Mouse (Mus musculus) embryo, embryonic 11 days (tissue): ENCODE measurements around the gene Mgp.

ENCODE experiments used
- DNase-seq: peaks from one replicate; pipeline ENCODE4 v3.0.0-alpha.2; 2015

The Mgp gene

DNA sequence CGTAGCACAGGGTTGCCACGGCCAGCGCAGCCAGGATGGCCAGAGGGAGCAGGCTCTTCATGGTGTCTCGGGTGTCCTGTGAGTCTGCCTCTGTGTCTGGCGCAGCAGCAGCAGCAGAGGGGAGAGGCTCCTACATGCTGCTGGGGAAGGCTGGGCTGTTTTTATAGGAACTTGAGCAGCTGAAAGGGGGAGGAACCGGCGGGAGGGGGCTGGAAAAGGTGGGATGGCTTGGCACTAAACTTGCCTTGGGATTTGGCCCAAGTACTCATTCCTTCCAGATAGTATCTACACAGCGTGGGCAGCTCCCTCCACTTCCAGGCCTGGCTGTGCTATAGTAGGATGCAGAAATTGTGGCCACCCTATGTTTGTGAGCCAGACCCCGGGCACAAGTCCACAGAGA lies at the start of gene Mgp:
Gene Mgp, minus strand, starts transcription at position 154 of the 400 bp plus-strand sequence.
- peak; percentile 46 for DNase-seq

- DNase-seq: no peak
Measured at GRCm38 (mm10) chr6:136925049-136925448, 49.4 kb upstream of the Mgp start.

- DNase-seq: no peak
Measured at GRCm38 (mm10) chr6:136923532-136923931, 47.9 kb upstream of the Mgp start, which contains the start of gene Pde6h. Gene Pde6h (plus strand): TSS chr6:136923832.

DNA sequence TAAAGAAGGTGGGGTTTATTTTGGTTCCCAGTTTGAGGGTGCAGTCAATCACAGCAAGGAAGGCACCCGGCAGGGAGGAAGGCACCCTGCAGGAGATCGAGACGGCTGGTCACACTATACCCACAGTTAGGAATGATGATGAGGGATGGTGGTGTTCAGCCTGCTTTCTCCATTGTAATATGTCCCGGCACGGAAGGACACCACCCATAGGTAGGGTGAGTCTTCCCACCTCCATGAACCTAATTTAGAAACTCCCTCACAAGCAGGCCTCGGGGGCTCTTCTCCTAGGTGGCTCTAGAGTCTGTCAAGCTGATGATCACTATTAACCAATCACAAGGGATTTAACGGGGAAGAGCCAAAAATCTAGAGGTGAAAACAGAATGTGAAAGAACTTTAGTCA lies 47.2 kb upstream of the Mgp start:
- no peak for DNase-seq

DNA sequence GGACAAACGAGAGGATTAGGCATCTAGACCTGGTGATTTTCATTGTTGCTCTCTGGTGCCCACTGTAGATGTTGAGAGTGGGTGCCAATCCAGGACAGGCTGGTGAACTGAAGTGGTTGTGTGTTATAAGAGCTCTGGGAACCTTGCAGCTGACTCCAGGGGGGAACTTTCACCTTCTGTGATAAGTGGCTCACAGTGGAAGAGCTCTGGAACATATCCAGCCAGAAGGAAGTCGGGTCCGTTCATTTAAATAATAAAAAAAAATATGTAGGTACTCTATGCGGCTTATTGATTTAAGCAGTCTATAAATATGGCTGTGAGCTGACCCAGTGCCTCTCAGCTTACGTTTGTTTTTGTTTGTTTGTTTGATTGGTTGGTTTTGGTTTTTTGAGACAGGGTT lies 46.5 kb upstream of the Mgp start, which contains the start of gene Erp27:
Gene Erp27, minus strand, starts transcription at position 101 of the 400 bp plus-strand sequence.
- no peak for DNase-seq

GRCm38 (mm10) chr6:136921601-136922000 lies 46.0 kb upstream of the Mgp start:
- no peak for DNase-seq

DNA sequence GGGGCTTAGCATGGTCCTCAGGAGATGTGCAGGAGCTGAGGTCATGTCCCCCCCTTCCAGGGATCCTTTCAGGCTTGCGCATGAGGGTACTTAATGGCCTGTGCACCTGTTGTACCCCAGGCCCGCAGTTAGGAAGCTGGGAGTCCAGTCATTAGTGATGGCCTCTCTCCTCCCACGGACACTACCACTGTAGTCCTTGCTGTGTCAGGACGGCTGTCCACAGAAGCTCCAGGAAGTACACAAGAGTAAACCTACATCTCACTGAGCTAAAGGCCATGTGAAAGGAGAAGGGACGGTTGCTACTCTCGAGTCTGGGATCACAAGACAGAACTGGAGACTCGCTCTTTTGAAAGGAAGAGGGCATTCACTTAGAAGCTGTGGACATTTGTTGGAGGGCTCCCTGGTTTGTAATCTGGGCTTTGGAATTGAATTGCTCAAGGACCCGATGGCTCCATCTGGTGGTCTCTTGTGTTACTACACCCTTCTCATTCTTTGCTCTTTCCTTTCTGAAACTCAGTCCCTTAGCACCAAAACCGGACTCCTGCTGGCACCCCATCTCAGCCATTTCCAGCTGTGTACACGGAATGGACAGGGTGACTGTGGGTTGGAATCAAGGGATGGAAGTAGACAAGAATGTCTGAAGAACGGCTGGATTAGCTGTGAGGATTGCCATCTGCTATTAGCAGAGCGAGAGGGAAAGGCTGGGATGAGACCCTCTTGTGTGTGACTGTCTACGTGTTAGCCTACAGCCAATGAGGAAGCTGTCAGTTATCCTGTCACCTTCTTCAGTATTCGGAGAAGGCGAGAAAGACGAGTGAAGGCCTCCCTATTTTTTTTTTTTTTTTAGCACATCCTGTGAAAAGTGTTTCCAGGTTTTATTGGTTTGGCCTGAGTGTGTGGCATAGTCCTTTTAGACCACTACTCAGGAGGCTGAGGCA lies 45.0 kb upstream of the Mgp start:
- DNase-seq: peak; percentile 80

DNA sequence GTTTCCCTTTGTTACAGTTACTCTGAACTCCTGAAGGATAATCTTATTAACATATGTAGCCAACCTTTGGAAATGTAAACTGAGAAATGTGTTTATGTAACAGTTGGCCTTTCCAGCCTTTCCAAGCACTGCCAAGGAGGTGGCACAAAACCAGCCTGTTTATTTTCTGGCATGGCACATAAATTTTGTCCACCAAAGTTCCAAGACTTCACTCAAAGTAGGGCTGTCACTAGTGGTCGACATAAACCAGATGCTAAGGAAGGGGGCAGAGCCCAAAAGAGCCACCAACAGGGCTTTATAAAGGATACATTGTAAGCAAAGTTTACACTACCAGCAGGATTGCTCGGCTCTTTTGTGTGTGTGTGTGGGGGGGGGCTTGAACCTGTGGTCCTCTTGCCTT lies 42.3 kb upstream of the Mgp start:
- DNase-seq: peak; percentile 44

- DNase-seq: no peak
Measured at GRCm38 (mm10) chr6:136915721-136916395, 40.2 kb upstream of the Mgp start.

GRCm38 (mm10) chr6:136914234-136914633 lies 38.6 kb upstream of the Mgp start:
- no peak for DNase-seq

- peak; percentile 60 for DNase-seq
Measured at GRCm38 (mm10) chr6:136913384-136914126, 37.9 kb upstream of the Mgp start.

DNA sequence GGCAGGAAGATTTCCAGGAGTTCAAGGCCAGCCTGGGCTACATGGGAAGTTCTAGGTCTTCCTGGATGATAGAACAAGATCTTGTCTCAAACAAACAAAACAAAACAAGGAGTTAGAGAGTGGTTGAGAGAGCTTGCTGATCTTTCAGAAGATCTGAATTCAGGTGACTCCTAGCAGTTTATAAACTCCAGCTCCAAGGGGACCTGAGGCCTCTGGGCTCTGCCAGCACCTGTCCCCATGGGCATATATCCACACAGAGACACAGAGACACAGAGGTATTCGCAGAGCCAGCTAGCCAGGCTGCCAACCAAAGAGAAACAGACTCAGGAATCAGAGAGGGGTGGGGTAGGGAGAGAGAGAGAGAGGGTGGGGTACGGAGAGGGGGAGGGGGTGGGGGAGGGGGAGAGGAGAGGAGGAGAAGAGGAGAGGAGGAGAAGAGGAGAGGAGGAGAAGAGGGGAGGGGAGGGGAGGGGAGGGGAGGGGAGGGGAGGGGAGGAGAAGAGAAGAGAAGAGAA lies 37.2 kb upstream of the Mgp start:
- DNase-seq: no peak

DNA sequence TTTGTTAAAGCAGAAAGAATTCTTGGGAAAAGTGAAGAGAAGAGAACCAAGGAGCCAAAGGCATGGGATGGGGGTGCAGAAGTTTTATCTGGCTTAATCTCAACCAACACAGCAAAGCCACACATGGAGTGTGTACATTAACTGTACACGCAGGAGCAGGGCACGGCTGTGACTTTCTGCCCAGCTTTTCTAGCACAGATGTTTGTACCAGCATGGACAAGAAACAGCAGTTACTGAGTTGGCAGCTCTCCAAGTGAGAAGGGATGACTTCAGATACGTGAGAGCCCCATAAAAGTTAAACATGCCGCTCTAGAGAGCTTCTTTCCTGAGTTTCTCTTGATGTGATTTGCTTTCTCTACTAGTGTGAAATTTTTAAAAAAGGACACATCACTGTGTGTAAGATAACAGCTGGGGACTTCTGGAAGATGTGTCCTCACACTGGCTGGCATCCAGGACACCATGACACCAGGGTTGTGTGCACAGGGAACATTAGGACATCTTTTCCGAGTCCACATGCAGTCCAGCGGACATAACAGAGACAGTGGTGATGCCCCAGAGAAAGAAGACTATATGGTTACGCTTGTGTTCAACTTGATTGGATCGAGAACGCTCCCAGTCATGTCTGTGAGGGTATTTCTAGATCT lies 34.7 kb upstream of the Mgp start:
- DNase-seq: no peak

- no peak for DNase-seq
Measured at GRCm38 (mm10) chr6:136906937-136907293, 31.3 kb upstream of the Mgp start.

DNA sequence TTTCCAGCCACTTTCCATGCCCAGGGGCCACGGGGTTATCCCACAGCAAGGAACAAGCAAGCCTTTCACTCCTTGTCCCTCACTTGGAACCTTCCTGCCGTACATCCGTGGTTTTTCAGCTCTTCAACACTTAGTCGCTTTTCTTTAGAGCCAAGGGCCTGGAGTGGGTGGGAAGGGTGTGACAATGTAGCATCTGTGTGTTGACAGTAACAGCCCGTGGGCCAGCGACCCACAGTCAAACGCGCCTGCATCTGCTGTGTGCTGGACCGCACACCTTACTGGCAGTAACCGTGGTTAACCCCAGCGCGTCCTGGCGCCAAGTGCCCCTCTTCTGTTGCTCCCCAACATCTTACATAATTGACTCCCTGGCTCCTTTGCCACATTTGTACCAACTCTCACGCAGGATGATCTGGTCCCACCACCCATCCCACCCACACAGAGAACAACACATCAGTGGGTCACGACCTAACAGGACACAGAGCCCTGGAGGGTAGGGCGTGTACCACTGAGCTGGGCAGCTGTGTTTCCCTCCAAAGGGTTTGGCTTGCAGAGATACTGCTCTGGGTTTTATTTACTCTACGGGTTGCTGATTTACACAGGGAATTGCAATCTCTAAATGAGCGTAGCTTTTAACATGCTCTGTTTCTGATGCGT lies 30.8 kb upstream of the Mgp start:
- DNase-seq: no peak

DNA sequence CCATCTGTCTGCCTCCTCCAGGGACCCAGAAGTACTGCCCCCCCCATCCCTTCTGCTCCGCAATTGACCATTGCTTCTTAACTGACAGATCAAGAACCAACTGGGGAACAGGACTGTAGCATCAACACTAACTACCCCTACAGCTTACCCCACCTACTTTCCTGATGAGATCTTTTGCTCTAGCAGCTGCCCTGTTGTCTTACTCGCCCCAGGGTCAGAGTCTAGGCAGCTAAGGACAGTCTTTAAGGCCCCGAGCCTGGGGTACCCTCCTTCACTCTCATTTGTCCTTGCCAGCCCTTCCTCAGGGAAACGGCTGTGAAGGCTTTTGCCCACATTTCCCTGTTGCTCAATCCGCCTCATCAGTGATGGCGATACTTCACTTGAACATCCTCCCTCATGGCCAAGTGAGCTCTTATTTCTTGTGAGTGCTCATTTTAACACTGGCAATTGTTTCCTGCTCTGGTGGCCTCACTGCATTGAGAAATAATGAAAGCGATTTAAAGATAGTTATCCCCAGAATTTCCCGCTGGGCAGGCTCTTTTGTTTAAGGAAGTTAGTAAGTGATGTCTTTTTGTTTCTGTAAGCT lies 28.4 kb upstream of the Mgp start:
- DNase-seq: no peak

DNA sequence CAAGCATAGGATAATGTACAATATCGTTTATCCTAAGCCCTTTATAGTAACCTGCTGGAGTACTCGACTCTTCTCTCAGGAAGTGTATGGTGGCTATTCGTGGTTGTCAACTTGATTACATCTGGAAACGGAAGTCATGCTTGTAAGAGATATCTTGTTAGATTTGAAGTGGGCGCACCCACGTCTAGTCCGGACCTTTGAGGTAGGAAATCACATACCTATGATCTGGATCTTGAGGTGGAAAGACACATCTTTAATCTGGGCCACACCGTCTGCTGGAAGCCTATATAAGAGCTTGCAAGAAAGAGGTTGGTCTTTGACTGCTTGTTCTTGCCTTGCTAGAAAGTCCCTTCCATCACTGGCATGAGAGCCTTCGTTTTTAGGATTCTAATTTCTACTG lies 26.9 kb upstream of the Mgp start:
- no peak for DNase-seq

DNA sequence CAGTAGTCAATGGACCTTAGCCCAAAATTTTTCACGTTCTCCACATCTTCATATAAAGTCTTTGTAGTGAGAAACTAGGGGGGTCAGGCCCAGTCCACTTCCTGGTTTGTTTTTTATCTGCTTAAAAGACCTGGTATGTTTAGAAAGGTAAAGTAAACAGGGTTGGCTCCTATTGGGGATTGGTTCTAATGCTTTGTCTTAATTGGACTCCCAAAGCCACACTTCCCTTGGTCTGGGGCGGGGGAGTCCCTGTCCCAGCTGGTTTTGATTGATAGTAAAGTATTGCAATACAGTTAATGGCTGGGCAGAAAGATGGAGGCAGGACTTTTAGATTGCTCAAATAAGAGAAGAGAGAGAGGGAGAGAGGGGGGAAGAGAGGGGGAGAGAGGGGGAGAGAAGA lies 25.4 kb upstream of the Mgp start:
- no peak for DNase-seq

- no peak for DNase-seq
Measured at GRCm38 (mm10) chr6:136900369-136901009, 24.9 kb upstream of the Mgp start.

GRCm38 (mm10) chr6:136898954-136899353 lies 23.3 kb upstream of the Mgp start:
- DNase-seq: no peak

DNA sequence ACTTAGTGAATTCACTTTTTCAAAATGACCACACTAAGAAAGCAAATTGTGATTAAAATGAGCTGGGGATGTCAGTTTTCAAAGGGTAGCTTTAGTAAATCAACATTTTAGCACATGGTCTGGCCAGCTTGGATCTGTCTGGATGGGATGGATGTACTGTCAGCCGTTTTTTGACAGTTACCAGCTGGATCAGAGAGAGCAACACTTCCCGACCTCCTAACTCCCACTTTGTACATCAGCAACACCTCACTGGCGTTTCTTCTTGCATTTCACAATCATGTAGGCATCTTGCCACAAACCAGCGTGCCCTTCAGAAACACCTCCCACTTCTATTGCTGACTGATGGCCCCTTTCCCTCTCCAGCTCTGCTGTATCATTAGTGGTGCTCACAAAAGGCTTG lies 22.6 kb upstream of the Mgp start:
- DNase-seq: no peak
